Mouse (Mus musculus): ENCODE measurements around the gene Myo18b. TPM values are rescaled to one million over a fixed set of nuclear protein-coding genes. Genes with fewer than 3 reads are reported as not detected.

The Myo18b gene
- polyA plus RNA-seq, 1 experiment = 0.90 TPM

DNA sequence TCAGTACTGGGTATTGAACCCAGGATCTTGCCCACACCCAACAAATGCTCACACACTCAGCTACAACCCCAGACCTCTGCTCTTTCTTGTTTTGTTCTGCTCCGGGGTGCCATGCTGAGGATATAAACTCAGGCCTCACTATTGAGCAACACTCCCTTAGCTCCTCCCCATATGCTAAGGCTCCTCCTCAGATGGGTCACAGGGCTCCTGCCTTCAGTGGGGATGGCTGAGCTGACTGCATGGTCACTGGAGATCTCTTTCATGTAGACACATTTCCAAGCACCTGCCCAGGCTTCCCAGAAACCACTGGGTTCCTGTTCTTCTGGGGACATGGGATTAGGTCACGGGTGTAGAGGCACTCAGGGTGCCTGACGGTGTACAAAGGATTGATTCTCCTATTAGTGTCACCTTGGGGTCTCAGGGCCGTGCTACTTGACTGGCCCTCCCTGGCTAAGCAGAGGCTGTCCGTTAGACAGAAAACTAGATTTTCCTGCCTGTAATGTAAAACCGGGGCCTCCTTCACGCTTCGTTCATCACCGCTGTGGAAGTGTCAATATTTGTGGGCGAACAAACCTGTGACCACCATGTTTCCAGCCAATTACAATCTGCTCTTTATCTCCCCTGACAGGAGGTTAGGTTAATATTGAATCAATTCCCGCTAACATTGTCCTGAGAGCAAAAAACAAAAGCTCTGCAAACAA, 127.0 kb downstream of the Myo18b start:
- H3K4me1 ChIP-seq (ENCODE audit: control insufficient read depth, insufficient read depth, low read length) = no peaks in the 10 kb centered on the region
- no peak overlapping the region for H3K27ac ChIP-seq (ENCODE audit: control insufficient read depth, insufficient read depth, low read depth, low read length, poor library complexity)
- no peak for TF ChIP-seq POLR2A (IDR thresholded peaks at IDR 0.05; ENCODE audit: borderline replicate concordance, control insufficient read depth, low read depth, low read length)
- no peak for TF ChIP-seq CTCF (IDR thresholded peaks at IDR 0.05; ENCODE audit: control insufficient read depth, insufficient read depth, low read length)
- WGBS = 76% methylated on average over 11 of the region's 11 CpGs
- H3K4me3 ChIP-seq (replicated peaks; ENCODE audit: control insufficient read depth, low read depth, low read length) = no peak overlapping the region

DNA sequence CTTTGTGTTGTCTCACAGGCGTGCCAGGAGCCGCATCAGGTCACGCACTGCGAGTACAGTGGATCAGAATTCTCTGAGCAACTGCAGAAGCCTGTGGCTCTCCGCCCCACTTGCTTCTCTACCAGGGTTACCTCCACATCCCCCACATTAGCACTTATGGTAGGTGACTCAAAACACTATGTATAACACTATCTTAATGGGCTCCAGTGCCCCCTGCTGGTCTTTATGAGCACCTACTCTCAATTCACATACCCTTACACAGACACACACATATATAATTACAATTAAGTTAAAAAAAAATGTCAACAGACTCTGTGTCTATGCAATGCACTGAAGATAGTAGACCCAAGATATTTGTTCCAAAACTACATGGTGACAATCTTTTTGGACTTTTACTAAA, 127.6 kb downstream of the Myo18b start:
- TF ChIP-seq CTCF (IDR thresholded peaks at IDR 0.05; ENCODE audit: control insufficient read depth, insufficient read depth, low read length) (no peak), POLR2A (IDR thresholded peaks at IDR 0.05; ENCODE audit: borderline replicate concordance, control insufficient read depth, low read depth, low read length) (no peak)
- no peak overlapping the region for H3K27ac ChIP-seq (ENCODE audit: control insufficient read depth, insufficient read depth, low read depth, low read length, poor library complexity)
- no peak overlapping the region for H3K4me3 ChIP-seq (replicated peaks; ENCODE audit: control insufficient read depth, low read depth, low read length)
- 92% methylated on average over 5 of the region's 5 CpGs for WGBS
- no peaks in the 10 kb centered on the region for H3K4me1 ChIP-seq (ENCODE audit: control insufficient read depth, insufficient read depth, low read length)

DNA sequence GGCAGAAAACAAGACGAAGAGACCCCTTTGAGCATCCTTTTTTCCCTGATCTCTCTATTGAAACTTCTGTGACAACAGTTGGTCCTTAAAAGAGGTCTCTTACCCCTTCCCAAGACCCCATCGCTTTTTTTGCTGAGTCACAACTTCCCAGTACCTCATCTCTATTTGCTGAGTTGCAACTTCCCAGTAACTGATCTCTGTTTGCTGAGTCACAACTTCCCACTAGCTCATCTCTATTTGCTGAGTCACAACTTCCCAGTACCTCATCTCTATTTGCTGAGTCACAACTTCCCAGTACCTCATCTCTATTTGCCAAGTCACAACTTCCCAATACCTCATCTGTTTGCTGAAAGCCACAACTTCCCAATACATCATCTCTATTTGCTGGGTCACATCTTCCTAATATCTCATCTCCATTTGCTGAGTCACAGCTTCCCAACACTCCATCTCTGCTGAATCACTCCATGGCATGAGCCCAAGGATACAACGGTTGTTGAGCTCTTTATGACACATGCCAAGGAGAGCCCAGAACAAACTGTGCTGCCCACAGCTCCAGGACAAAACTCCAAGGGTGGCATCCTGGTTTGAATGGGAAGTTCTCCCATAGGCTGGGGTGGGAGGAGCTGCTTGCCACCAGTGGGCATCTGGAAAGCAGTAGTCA, 134.6 kb downstream of the Myo18b start:
- TF ChIP-seq CTCF (IDR thresholded peaks at IDR 0.05; ENCODE audit: control insufficient read depth, insufficient read depth, low read length) (no peak), POLR2A (IDR thresholded peaks at IDR 0.05; ENCODE audit: borderline replicate concordance, control insufficient read depth, low read depth, low read length) (no peak)
- H3K4me1 ChIP-seq (ENCODE audit: control insufficient read depth, insufficient read depth, low read length) = no peaks in the 10 kb centered on the region
- H3K4me3 ChIP-seq (replicated peaks; ENCODE audit: control insufficient read depth, low read depth, low read length) = no peak overlapping the region
- H3K27ac ChIP-seq (ENCODE audit: control insufficient read depth, insufficient read depth, low read depth, low read length, poor library complexity) = no peak overlapping the region
- WGBS = 64% methylated on average over 3 of the region's 3 CpGs

DNA sequence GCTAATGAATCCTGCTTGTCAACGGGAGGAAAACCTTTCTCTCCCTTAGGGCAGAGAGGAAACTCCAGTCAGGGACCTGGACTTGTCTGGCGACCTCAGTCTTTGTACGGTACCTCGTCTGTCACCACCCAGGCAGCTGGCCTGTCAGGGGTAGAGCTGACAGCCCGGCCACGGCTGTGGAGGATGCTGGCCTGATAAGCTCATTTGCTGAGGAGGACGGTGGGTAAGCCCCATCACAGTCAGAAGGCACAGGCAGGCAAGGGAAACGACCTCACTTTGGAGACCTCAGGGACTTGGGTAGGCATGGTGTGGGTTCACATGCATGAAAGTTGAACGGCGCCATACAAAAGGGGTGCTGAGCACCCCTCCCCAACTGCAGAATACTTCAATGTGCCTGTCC, 140.6 kb downstream of the Myo18b start:
- no peak for TF ChIP-seq CTCF (IDR thresholded peaks at IDR 0.05; ENCODE audit: control insufficient read depth, insufficient read depth, low read length)
- no peak for TF ChIP-seq POLR2A (IDR thresholded peaks at IDR 0.05; ENCODE audit: borderline replicate concordance, control insufficient read depth, low read depth, low read length)
- no peak overlapping the region for H3K27ac ChIP-seq (ENCODE audit: control insufficient read depth, insufficient read depth, low read depth, low read length, poor library complexity)
- 21% methylated on average over 10 of the region's 10 CpGs for WGBS
- H3K4me1 ChIP-seq (ENCODE audit: control insufficient read depth, insufficient read depth, low read length) = no peaks in the 10 kb centered on the region
- no peak overlapping the region for H3K4me3 ChIP-seq (replicated peaks; ENCODE audit: control insufficient read depth, low read depth, low read length)

DNA sequence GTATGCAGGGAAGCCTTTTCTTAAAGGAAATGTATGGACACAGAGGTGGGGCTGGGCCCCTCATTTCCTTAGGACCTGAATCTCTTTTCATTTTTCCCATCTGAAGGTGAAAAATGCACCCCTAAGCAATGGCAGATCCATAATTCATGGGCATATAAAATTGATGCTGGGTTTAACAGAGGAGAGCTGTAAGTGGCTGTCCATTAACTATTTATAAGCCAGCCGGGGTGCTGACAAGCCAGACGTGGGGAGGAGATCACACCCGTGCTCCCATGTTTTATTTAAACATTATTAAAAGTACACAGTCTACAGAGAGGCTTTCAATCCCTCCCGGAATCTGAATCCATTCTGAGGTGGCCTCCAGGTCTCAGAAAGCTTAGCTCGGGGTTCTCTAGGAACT, 146.5 kb downstream of the Myo18b start:
- Histone ChIP-seq H3K4me3 (replicated peaks; ENCODE audit: control insufficient read depth, low read depth, low read length) (no peak overlapping the region), H3K27ac (ENCODE audit: control insufficient read depth, insufficient read depth, low read depth, low read length, poor library complexity) (no peak overlapping the region), H3K4me1 (ENCODE audit: control insufficient read depth, insufficient read depth, low read length) (no peaks in the 10 kb centered on the region)
- WGBS = 74% methylated on average over 5 of the region's 5 CpGs
- TF ChIP-seq CTCF (IDR thresholded peaks at IDR 0.05; ENCODE audit: control insufficient read depth, insufficient read depth, low read length) (no peak), POLR2A (IDR thresholded peaks at IDR 0.05; ENCODE audit: borderline replicate concordance, control insufficient read depth, low read depth, low read length) (no peak)

DNA sequence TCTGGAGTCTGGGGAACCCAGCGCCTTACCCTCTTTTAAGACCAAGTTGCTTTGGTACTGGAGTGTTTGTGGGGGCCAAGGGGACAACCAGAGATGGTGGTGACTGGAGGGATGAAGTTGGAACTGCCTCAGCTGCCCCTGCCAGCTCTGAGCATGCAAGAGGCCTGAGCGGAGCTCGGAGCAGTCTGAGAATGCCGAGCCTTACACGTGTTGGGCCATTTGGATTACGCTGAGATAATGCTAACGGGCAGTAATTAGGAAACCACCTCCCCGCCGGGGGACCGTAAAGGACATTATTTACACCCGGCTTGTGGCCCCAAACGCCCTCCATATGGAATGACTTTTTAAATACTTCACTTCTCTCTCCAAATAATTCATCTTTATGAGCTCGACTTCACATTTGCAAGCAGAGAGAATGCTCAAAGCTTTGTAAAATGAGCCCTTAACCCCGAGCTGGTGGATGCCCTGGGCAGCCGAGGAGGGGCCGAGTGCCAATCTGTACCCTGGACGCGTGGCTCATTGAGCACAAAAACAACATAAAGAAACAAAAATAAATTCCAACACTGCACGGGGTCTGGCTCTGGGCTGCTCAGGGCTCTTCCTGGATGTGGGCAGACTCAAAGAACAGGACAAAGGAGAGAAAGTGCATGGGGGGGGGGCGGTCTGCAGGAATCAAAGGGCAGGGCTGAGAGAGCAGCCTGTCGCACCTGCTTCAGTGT, 148.0 kb downstream of the Myo18b start:
- Histone ChIP-seq H3K4me1 (ENCODE audit: control insufficient read depth, insufficient read depth, low read length) (no peaks in the 10 kb centered on the region), H3K4me3 (replicated peaks; ENCODE audit: control insufficient read depth, low read depth, low read length) (no peak overlapping the region), H3K27ac (ENCODE audit: control insufficient read depth, insufficient read depth, low read depth, low read length, poor library complexity) (no peak overlapping the region)
- WGBS = 35% methylated on average over 21 of the region's 21 CpGs
- TF ChIP-seq CTCF (IDR thresholded peaks at IDR 0.05; ENCODE audit: control insufficient read depth, insufficient read depth, low read length) (no peak), POLR2A (IDR thresholded peaks at IDR 0.05; ENCODE audit: borderline replicate concordance, control insufficient read depth, low read depth, low read length) (no peak)

DNA sequence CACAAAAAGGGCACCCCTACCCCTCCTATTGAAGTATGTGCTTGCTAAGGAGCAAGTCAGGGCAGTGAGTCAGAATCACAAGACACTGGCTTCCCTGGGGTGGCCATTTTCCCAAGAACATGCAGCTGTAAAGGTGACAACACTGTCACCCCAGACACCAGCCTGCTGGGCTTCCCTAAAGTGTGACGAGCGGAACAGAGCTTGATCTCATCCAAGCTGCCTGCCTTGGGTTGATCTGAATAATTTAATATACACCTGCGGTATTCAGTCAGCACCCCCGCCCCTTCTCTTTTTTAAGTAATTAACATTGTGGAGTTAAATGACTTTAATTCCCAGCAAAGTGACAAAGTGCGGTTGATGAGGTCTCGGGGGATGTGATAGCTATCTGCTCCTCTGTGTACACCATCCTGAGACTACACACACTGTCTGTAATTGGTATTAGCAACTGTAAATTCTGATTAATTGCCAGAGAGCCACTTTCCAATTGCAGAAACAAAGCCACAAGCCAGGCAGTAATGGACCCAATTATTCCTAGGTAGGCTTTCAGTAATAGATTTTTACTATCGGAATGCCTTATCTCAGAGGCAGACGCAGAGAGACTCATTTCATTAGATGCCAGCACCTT, 148.7 kb downstream of the Myo18b start:
- 51% methylated on average over 8 of the region's 8 CpGs for WGBS

DNA sequence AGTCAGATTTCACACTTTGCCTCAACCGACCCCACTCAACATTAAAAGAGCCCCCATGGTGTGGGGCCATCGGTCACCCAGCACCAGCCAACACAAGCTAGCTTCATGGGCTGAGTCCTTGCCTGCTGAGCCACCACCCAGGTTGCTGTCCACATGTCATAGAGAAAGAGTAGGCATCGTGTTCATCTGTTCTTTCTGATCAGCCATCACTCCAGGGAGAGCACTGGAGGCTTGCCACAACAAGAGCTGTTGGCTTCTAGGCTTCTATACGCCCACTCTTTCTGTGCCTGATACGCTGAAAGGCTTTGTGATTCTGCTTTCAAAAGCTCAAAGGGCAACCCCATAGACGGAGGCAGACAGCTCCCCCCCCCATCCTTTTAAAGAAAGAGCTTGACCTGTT, 151.0 kb downstream of the Myo18b start:
- WGBS = 72% methylated on average over 6 of the region's 6 CpGs
- Histone ChIP-seq H3K4me1 (ENCODE audit: control insufficient read depth, insufficient read depth, low read length) (no peaks in the 10 kb centered on the region), H3K27ac (ENCODE audit: control insufficient read depth, insufficient read depth, low read depth, low read length, poor library complexity) (no peak overlapping the region), H3K4me3 (replicated peaks; ENCODE audit: control insufficient read depth, low read depth, low read length) (no peak overlapping the region)
- TF ChIP-seq CTCF (IDR thresholded peaks at IDR 0.05; ENCODE audit: control insufficient read depth, insufficient read depth, low read length) = no peak
- TF ChIP-seq POLR2A (IDR thresholded peaks at IDR 0.05; ENCODE audit: borderline replicate concordance, control insufficient read depth, low read depth, low read length) = no peak

More for the DNA sequence above, 148.7 kb downstream of the Myo18b start:
- no peak for TF ChIP-seq CTCF (IDR thresholded peaks at IDR 0.05; ENCODE audit: control insufficient read depth, insufficient read depth, low read length)
- TF ChIP-seq POLR2A (IDR thresholded peaks at IDR 0.05; ENCODE audit: borderline replicate concordance, control insufficient read depth, low read depth, low read length) = no peak
- no peaks in the 10 kb centered on the region for H3K4me1 ChIP-seq (ENCODE audit: control insufficient read depth, insufficient read depth, low read length)
- H3K27ac ChIP-seq (ENCODE audit: control insufficient read depth, insufficient read depth, low read depth, low read length, poor library complexity) = no peak overlapping the region
- no peak overlapping the region for H3K4me3 ChIP-seq (replicated peaks; ENCODE audit: control insufficient read depth, low read depth, low read length)
